Mouse (Mus musculus): Measurements from ENCODE around the gene Ccdc57.

DNA sequence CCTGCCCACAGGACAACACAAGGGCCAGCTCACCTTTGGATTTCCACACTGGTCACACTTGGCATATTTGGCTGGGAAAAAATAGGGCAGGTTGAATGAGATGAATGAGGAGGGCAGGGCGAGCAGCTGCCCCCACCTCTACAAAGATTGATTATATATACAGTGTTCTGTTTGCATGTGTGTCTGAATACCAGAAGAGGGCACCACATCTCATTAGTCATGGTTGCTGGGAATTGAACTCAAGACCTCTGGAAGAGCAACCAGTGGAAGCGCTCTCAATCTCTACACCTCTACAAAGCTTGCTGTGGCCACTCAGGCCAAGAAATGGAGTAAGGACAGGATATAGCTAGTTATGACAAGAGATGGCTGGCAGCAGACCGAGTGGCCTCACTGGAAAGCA lies 142.9 kb downstream of the Ccdc57 start:
- TF ChIP-seq CTCF (conservative IDR thresholded peaks at IDR 0.05; ENCODE audit: insufficient read depth, insufficient read length, low read depth, low read length): no peak
- no peak for TF ChIP-seq POLR2A (IDR thresholded peaks at IDR 0.05; ENCODE audit: low read depth, low read length)

All from kidney, adult 2 months (tissue).